Mouse (Mus musculus) lung, adult 2 months (tissue): ENCODE results near the gene Nutm1.

Source experiments
- CTCF ChIP-seq: fragments of 200-500 bp; IDR thresholded peaks from 2 replicates; pipeline ENCODE4 v1.5.1; 2011; ENCODE audit warnings: mild to moderate bottlenecking, low read length, control low read depth; ENCODE audit not compliant: insufficient read depth
- POLR2A ChIP-seq: fragments of 200-500 bp; IDR thresholded peaks from 2 replicates; pipeline ENCODE4 v1.6.1; 2011; ENCODE audit warnings: low read depth, mild to moderate bottlenecking, control low read depth, low read length, borderline replicate concordance; ENCODE audit errors: extremely low read depth

GRCm38 (mm10) chr2:112249780-112250453 is 9.2 kb downstream of the Nutm1 start:
- no peak for TF ChIP-seq POLR2A
- TF ChIP-seq CTCF = no peak
